Mouse (Mus musculus) A20 (cell line): Measurements from ENCODE around the gene Ubl3.

Experiments
- DNase-seq: peaks from one replicate; pipeline ENCODE4 v3.0.0-alpha.2; 2011; ENCODE audit warnings: low read depth, low spot score

The Ubl3 gene

DNA sequence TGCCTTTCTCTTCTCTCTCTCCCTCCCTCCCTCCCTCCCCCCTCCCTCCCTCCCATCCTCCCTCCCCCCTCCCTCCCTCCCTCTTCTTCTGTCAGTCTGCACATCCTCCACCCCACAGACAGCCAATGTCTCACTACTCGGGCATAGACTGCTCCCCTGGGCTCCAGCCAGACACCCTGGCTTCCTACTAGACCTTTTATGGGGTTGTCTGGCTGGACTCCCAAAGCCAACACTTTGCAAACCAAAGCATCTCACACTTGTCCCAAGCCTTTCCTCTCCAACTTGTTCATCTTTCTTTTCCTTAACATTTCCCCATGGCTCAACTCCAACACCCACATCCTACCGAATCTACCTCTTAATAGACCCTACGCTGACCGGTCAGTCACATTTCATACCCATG, 10.7 kb upstream of the Ubl3 start:
- DNase-seq = no peak

DNA sequence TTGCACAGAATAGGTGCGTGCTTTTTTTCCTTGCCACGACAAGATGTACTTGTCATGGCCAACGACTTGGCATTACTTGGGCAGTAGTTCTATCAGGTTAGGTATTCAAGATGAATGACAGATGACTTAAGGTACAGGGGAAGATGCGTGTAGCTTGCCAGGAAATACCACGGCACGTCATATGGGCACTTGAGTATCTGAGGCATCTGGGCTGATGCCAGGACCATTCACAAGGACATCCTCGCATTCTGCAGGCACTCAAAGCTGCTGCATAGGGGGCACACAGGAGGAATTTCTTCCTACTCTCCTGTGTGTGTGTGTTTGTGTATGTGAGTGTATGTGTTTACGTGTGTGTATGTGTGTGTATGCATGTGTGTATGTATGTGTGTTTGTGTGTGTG, 9.6 kb upstream of the Ubl3 start:
- no peak for DNase-seq

DNA sequence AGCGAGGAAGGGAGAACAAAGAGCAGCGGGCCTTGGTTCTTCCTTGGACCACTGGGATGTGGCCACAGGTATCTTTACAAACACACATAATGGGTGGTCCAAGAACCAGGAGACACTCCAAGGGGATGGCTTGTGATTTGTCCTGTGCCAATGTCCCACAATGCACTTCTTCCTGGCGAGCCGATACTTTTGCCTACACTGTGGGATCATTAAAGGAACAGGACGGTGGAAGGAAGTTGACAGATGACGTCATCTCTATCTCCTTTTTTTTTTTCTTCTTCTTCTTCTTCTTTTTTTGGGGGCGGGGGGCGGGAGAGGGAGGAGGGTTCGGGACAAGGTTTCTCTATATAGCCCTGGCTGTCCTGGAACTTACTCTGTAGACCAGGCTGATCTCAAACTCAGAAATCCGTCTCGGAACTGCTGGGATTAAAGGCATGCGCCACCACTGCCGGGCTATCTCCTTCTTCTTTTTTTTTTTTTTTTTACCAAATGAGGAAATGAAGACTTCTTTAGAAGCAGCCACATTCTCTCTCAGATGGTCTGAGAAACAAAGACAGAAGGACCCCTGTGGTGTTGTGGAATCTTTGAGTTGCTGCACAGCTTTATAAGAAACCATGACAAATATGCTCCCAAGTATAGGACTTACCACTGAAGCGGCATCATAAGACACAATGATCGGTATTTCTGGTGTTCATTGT, 6.8 kb upstream of the Ubl3 start:
- DNase-seq = no peak

DNA sequence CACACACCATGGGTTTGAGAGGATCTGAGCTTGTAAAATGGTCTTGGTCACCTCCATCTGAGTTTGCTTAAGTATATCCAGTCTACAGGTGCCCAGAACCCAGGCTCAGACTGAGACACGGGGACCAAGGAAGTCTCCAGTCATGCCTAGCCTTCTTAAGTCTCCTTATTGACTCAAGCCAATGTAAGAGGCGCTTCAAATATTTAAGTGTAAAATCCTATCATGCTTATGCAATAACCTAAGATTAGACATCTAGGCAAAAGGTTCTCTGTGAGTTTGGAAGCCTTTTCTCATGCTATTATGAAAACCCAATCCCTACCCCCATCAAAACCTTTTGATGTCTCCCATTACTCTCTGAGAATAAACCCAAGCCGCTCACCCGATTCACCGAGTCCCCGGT, 5.9 kb upstream of the Ubl3 start:
- no peak for DNase-seq

DNA sequence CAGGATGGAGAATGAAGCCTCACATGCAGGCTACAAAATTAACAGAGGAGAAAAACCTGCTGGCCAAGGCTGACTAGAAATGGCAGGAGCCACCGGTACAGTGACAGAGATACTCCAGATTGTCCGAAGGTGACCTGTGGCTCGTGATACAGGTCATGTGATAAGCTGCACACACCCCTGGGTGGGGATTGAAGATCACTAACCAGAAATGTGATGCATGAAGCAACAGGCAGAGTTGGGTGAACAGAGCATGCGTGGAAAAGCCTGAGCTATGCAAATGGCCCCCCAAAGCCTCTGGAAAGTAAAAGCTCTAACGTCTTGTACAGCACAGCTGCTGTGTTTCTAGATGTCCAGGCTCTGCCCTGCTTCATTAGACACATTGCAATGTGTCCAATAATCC, 3.9 kb upstream of the Ubl3 start:
- peak; percentile 58 for DNase-seq

DNA sequence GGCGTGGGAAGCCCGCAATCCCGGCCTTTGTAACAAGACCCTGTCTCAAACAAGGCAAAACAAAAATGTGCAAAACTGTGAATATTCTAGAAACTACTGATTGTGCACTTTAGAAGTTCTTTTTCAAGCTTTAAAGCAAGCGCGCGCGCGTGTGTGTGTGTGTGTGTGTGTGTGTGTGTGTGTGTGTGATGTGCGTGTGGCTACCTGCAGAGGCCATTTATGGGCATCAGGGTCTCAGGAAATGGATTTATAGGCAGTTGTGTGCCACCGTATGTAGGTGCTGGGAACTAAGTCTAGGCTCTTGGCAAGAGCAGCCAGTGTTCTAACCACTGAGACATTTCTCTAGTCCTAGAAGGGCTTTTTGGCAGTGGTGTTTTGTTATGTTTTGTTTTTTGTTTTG, 2.6 kb upstream of the Ubl3 start:
- DNase-seq = no peak

DNA sequence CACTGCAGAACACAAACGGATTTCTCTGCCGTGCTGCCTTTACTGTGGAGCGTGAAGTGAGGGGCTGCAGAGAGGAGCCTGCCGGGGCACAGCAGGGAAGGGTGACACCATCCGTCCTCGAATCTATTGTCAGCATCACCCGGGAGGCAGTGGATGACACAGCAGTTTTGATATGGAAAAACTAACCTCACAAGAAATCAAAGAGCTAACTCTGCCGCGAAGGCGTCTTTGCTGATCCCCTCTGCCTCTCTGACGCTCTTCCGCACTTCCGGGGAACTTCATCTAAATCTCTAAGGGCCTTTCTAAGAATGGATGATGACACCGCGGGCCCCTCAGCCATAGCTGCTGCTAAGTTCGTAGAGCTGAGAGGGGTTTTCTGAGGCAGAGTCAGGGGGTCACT, 2.1 kb upstream of the Ubl3 start:
- DNase-seq = no peak

DNA sequence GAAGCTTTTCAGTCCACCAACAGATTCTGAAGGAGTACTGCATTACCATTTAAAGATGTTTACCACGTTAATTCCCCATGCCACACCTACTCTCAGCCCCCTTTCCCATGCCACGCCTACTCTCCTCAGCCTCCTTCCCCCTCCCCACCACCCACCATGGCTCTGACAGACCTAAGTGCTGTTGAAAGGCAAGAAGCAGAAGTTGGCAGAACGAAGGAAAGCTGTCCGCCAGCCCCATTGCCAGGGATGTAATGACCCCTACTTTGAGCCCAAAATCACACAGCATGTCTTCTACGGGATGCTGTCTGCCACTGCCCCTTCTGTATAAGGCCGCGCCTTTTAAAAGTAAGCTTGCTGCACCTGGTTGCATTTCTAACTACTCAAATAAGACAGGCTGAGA, 1.7 kb upstream of the Ubl3 start:
- no peak for DNase-seq

DNA sequence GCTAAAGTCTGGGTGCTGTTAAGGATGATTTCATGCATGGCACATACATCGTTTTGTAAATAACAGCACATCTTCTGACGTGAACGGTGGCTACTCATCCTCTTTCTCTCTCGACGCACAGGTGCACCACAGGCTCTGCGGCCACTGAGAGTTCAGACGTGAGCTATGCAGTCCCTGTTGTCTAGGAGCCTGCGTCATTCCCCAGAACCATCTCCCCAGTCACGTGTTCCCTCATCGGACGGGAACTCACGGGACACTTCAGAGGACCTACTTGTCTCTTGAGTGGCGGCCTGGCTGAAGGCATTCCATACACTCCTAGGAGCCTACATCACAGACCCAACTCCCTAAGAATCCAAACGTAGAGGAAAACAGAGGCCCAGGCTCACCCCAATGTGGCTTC, 1.1 kb upstream of the Ubl3 start:
- no peak for DNase-seq

DNA sequence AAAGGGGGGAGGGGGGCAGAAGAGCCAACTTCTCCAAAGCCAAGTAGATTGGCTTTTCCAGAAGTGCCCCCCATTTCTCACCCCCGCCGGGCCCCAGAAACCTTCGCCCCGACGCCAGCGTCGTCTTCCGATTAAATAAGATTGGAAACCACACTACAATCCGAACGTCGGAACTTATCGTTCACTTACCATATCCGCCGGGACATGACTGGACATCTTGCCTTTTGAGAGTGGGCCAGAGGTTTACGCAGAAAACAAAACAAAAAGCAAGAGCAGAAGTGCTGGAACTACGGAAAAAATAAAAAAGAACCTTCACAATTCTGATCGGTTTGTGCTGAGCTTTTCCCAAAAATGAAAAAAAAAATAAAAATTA, 839 bp downstream of the Ubl3 start:
- DNase-seq = no peak

DNA sequence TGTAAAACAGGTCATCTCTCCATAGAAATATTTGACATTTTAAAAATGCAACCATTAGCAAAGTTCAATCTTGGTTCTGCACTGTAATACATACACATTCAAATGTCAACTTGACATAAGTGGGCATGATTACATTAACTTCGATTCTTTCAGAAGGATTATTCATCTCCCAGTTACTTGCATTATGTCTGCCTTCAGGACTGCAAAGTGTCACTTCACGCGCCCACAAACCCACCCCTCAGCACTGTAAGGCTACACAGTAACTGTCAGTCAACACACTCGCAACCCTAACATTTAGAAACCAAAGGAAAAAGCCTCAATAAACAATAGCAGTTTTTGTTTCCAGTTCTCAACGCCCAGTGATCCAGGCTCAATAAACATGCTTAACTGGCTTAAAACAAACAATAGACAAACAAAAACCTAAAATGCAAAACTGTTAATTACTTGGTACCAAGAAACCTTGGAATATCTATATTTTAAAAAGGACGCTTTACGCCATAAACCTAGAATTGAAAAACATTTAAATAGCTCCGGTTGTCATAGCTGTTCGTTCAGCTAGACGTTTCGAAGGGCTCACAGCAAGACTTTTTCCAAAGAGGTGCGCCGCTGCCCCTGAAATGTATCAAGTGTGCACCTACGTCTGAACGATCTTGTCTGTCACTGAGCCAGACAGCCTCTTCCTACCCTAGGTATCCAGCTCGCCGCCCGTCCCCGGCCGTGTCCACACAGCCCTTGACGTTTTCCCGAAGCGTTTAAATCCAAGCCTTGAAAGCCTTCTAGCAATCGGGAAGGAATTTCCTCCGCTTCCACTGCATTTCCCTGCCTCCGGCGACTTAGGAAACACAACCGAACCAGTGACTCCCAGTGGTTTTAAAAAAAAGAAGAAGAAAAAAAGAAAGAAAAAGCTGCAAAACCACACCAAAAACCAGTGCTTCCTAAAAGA, 1.5 kb downstream of the Ubl3 start:
- peak; percentile 60 for DNase-seq

DNA sequence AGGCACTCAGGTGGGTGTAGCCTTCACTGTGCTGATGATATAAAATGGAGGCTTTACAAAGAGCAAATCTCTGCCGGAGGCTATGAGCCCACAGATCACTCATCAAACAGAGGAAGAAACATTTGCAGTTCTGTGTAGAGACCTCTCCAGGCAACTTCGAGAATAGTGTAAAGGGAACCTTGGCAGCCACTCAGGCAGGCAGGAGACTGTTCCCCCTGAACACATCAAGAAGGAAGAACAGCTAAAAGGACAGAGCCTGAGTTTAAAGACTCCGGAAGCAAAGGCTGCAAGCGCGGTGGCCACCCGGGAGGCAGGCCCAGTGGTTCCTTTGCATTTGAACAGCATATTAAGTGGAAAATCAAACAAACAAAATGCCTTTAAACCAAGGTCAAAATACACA, 2.2 kb downstream of the Ubl3 start:
- DNase-seq = peak; percentile 36

DNA sequence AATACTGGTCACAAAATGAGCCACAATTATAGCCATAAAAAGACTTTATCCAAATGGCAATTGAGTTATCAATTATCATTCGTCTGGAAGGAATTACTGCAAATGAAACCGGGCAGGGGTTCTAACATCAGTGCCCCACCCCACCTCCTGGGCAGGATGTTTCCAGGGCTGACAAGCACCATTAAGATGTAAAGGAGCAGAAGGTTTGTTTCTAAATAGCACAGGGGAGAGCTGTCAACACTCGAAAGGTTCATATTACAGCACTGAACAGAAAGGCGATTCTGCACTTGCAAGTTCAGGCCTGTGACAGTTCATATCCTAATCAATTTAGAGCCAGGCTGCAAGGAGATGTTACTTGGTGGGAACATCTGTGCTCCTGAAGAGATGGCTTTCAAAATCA, 3.3 kb downstream of the Ubl3 start:
- DNase-seq = no peak

DNA sequence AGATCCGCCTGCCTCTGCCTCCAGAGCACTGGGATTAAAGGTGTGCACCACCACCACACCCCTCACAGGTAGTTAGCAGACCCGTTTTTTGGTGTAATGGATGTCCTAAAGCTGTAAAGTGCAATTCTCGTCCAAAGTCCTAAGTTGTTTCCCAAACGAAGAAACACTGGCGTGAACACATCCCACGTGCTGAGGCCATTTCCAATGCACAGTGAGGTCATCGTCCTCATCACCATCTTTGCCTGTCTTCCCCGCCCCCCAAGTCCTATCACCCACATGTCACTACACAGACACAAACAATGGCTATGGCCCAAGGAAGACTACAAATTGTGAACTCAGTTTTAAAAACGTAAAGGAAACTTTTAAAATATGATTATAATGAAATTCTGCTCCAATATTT, 4.0 kb downstream of the Ubl3 start:
- DNase-seq = no peak

DNA sequence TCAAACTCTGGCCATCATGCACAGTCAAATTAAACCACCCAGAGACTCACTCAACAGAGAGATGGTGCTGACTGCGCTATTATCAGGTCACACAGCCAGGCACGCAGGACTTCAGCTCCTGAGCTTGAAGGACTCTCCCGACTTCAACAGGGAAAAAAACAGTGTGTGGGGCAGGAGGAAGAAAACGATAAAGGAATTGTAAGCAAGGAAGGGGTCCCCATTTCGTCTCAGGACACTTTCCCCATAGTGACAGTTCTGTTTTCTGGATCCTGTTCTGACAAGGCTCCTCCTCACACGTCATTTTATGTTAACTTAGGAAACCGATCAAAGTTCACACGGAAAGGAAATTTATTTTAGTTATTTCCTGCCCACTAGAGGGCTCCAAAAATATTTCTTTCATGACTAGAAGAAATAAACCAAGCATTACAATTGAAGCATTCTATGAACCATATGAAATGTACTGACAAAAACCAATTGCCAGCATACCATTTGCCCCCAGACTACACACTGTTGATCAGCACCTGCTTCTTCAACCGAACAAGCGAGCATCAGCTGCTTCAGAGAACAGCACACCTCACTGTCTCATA, 4.6 kb downstream of the Ubl3 start:
- peak; percentile 47 for DNase-seq

DNA sequence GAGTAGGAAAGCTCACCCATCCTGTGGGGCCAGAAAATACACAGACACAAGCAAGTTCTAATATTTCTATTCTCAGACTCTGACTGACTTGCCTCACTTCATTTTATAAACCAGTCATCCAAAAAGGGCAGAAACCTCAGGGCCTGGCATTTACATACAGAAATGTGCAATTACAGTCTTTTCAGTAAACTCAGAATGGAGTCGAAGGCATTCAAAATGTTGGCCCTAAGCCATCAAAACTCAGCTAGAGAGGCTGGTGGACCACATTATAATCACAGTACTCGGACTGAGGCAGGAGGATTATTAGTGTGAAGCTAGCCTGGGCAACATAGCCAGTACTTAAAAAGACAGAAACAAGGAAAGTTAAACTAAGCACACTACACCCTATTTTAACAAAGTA, 5.6 kb downstream of the Ubl3 start:
- DNase-seq = no peak

DNA sequence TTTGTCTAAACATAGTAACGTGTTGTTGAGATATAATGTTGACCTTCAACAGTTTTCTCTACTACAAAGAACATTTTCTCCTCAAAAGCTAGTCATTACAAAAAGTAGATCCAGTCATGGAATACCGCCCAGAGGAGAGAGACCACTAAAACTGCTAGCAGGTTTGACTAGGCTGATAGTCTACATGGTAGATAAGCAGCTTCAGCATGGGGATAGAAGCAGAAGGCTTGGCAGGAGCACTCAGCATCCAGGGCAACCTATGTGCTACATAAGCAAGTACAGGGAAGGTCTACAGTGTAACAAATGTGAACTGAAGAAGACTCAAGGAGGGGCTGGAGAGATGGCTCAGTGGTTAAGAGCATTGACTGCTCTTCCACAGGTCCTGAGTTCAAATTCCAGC, 7.9 kb downstream of the Ubl3 start:
- DNase-seq = no peak

DNA sequence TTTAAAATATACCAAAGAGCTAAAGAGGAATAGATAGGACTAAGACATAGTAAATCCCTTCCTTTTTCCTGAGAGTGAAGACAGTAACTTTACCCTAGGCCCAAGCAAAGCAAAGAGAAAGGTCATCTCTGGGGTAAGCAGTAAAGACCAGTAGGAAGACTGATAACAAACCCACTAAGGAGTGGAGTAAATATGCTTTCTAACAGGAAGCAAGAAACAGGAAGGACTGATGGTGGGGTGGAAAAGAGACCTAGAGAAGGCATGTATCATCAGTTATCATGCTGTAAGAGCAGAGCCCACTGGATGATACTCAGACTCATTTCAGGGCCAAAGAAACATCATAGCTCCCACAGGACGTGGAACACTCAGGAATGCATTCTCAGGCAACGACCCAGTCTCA, 10.4 kb downstream of the Ubl3 start:
- DNase-seq = no peak

DNA sequence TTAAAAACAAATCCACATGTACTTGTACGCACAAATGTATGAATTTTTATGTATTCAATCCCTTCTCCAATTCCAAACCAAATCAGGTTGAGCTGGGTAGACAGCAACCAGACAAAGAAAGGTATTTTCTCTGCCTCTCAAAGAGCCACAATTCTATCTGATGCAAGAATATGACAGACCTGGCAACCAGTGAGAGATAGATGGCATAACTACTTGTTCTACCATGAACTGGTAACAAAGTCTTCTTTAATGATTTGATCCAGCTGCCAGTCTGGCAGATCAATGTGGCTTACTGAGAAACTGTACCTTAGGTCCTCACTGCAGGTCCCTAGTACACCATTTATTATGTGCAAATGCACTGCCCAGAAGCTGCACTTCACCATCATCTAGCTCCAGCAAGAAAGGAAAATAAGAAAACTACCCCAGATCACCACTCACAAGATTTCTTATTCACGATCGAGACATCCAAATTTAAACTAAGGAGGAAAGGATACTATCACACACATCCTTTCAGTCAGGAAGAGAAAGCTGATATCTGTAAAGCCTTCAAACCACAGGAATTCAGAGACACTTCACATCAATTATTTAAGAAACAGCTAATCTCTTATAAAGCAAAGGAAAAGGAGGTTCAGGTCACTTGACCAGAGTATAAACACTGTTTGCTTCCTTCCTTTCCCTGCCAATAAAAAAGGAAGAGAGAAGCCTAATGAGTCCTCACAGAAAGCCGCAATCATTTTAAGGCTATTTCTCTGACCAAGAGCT, 16.7 kb downstream of the Ubl3 start:
- no peak for DNase-seq

DNA sequence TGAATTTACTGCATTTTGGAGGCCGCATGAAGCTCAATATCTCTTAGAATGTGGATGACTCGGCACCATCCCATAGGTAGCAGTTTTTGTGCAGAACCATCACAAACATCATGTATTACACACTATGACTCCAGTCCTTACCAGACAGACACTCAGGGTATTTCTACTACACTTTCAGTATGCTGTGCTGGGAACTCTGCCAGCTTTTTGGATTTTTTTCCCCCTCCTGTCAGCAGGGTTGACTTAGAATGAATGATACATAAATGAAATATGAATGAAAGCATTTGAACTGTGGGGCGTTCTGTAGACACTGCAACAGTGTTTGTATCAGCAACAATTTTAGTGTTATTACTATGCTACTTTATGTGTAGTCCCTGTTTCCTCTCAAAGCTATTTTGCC, 17.9 kb downstream of the Ubl3 start:
- no peak for DNase-seq

DNA sequence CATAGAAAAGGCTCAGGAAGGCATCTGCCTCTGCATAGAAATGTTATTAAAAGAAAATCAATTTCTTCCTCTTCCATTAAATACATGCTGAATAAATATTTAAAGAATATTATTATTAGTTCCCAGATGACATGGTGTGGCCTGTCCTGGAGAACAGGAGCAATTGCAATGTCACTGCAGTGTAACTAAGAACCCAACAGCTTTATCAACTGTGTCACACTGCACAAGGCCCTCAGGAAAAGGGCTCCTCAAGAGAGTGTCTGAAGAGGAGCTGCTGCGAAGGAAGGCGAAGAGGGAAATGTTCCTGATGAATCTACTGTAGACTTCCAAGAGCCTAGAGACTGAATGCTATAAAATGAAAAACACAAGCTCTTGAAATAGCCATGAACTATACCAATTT, 18.7 kb downstream of the Ubl3 start:
- no peak for DNase-seq

DNA sequence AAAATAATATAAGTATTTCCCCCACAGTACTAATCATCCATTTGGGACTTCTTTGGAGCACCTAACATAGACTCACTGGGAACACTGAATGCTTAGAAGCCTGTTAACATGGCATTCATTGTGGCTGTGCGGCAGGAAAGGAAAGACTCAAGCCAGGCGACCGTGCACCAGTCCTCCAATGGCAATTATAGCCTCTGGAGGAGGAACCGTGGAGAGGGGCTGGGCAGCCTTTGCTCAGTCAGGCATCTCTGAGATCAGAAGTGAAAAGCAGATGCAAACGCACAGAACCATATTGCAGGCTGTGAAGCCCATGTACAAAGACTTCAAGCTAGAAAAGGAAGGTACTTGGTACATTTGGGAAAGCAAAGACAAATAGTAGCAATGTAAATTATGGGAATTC, 20.4 kb downstream of the Ubl3 start:
- DNase-seq = no peak
